Mouse (Mus musculus) stomach, postnatal 0 days (tissue): ENCODE results near the gene Sh2d6. TPM values are rescaled to one million over a fixed set of nuclear protein-coding genes. Genes with fewer than 3 reads are reported as not detected.

Experiments used
- ATAC-seq: fragments of 200-750 bp; cut with Nextera tagmentation; 2 replicates; pipeline ENCODE4 v1.8.0; 2017; ENCODE audit not compliant: low FRiP score, low TSS enrichment
- DNase-seq: peaks from one replicate; pipeline ENCODE4 v3.0.0-alpha.2; 2016; ENCODE audit warnings: low spot score
- H3K27ac ChIP-seq: fragments of 300-500 bp; sonication (generic); replicated peaks from 2 replicates; pipeline ENCODE4 v1.5.1; 2014; ENCODE audit warnings: mild to moderate bottlenecking, control low read depth
- H3K27me3 ChIP-seq: fragments of 300-500 bp; sonication (generic); 2 replicates; pipeline ENCODE4 v1.6.1; 2014; ENCODE audit warnings: low read length; ENCODE audit not compliant: control insufficient read depth, insufficient read depth
- H3K36me3 ChIP-seq: fragments of 300-500 bp; sonication (generic); 2 replicates; pipeline ENCODE4 v1.6.1; 2014; ENCODE audit warnings: low read length, mixed read lengths; ENCODE audit not compliant: control insufficient read depth, insufficient read depth
- H3K4me1 ChIP-seq: fragments of 300-500 bp; sonication (generic); replicated peaks from 2 replicates; pipeline ENCODE4 v1.6.1; 2014; ENCODE audit warnings: antibody characterized with exemption; ENCODE audit not compliant: control insufficient read depth, insufficient read depth
- H3K4me2 ChIP-seq: fragments of 300-500 bp; sonication (generic); replicated peaks from 2 replicates; pipeline ENCODE4 v1.6.1; 2014; ENCODE audit warnings: low read depth, mild to moderate bottlenecking, control low read depth, moderate library complexity
- H3K4me3 ChIP-seq: fragments of 300-500 bp; sonication (generic); 2 replicates; pipeline ENCODE4 v1.5.1; 2014; ENCODE audit warnings: low read depth, low read length, control low read depth
- H3K9ac ChIP-seq: fragments of 300-500 bp; sonication (generic); 2 replicates; pipeline ENCODE4 v1.6.1; 2014; ENCODE audit warnings: mild to moderate bottlenecking, low read length, control low read depth, mixed read lengths
- H3K9me3 ChIP-seq: fragments of 300-500 bp; sonication (generic); 2 replicates; pipeline ENCODE4 v1.6.1; 2016; ENCODE audit warnings: low read length; ENCODE audit not compliant: control insufficient read depth
- CTCF ChIP-seq: IDR thresholded peaks from 2 replicates; pipeline ENCODE4 v1.5.1; 2016; ENCODE audit warnings: antibody characterized with exemption, low read depth, mild to moderate bottlenecking, moderate library complexity
- EP300 ChIP-seq: optimal IDR thresholded peaks from 2 replicates; pipeline ENCODE3; 2016; ENCODE audit warnings: antibody characterized with exemption
- WGBS: fragments of 180-500 bp; shearing (Covaris S2); extraction: QIAGEN DNeasy Blood & Tissue Kit; methylation state at CpG from one replicate; pipeline ENCODE4 v1.1.7; 2014; 5-methylcytosine and 5-hydroxymethylcytosine counted together
- polyA plus RNA-seq: library from polyadenylated mRNA; unstranded; fragments of >200 nt; fragmentation: Nextera tagmentation; extraction: Ambion mirVana; gene quantifications from 2 replicates; pipeline ENCODE4 v1.2.1, GENCODE M21; 2015

The Sh2d6 gene
- polyA plus RNA-seq, 1 experiment from 2014 or later = 0.21 TPM

GRCm38 (mm10) chr6:72488850-72489249 lies 32.7 kb downstream of the Sh2d6 start:
- Histone ChIP-seq H3K27ac (no peak overlapping the region), H3K27me3 (no peaks in the 10 kb centered on the region), H3K9me3 (no peaks in the 10 kb centered on the region), H3K9ac (no peak overlapping the region), H3K36me3 (no peaks in the 10 kb centered on the region), H3K4me1 (no peaks in the 10 kb centered on the region), H3K4me3 (no peak overlapping the region), H3K4me2 (no peak overlapping the region)
- WGBS = 68% methylated on average over 3 of the region's 3 CpGs
- no peak for ATAC-seq
- no peak for DNase-seq
- TF ChIP-seq CTCF (no peak), EP300 (no peak)

GRCm38 (mm10) chr6:72487282-72487681 lies 34.2 kb downstream of the Sh2d6 start:
- H3K27me3 ChIP-seq = no peaks in the 10 kb centered on the region
- ATAC-seq (no peak), DNase-seq (no peak)
- H3K4me1 ChIP-seq = no peaks in the 10 kb centered on the region
- 58% methylated on average over 3 of the region's 3 CpGs for WGBS
- TF ChIP-seq EP300 (no peak), CTCF (no peak)
- H3K9me3 ChIP-seq = no peaks in the 10 kb centered on the region
- no peak overlapping the region for H3K27ac ChIP-seq
- no peak overlapping the region for H3K4me2 ChIP-seq
- H3K4me3 ChIP-seq = no peak overlapping the region
- H3K9ac ChIP-seq = no peak overlapping the region
- H3K36me3 ChIP-seq = no peaks in the 10 kb centered on the region

- H3K4me1 ChIP-seq = no peaks in the 10 kb centered on the region
- TF ChIP-seq CTCF = no peak
Observed at GRCm38 (mm10) chr6:72486307-72486706, 35.2 kb downstream of the Sh2d6 start.

GRCm38 (mm10) chr6:72484887-72485286 lies 36.6 kb downstream of the Sh2d6 start:
- ATAC-seq = no peak
- H3K9me3 ChIP-seq = no peaks in the 10 kb centered on the region
- H3K4me3 ChIP-seq = no peak overlapping the region
- no peaks in the 10 kb centered on the region for H3K36me3 ChIP-seq
- no peak for TF ChIP-seq CTCF
- 53% methylated on average over 4 of the region's 4 CpGs for WGBS
- no peak for DNase-seq
- H3K27me3 ChIP-seq = no peaks in the 10 kb centered on the region
- no peak overlapping the region for H3K27ac ChIP-seq
- no peak overlapping the region for H3K4me2 ChIP-seq
- no peak overlapping the region for H3K9ac ChIP-seq
- no peaks in the 10 kb centered on the region for H3K4me1 ChIP-seq

More at GRCm38 (mm10) chr6:72486307-72486706, 35.2 kb downstream of the Sh2d6 start:
- DNase-seq = no peak
- H3K27ac ChIP-seq = no peak overlapping the region
- H3K9me3 ChIP-seq = no peaks in the 10 kb centered on the region
- H3K36me3 ChIP-seq = no peaks in the 10 kb centered on the region
- no peak overlapping the region for H3K4me3 ChIP-seq
- ATAC-seq = no peak
- WGBS = 85% methylated on average over 6 of the region's 6 CpGs
- no peak overlapping the region for H3K9ac ChIP-seq
- H3K4me2 ChIP-seq = no peak overlapping the region
- H3K27me3 ChIP-seq = no peaks in the 10 kb centered on the region

- Histone ChIP-seq H3K4me1 (no peaks in the 10 kb centered on the region), H3K27ac (no peak overlapping the region), H3K9ac (no peak overlapping the region), H3K9me3 (no peaks in the 10 kb centered on the region), H3K4me3 (no peak overlapping the region), H3K36me3 (no peaks in the 10 kb centered on the region), H3K4me2 (no peak overlapping the region), H3K27me3 (no peaks in the 10 kb centered on the region)
- DNase-seq = no peak
- 39% methylated on average over 2 of the region's 2 CpGs for WGBS
- ATAC-seq = no peak
- TF ChIP-seq EP300 (no peak), CTCF (no peak)
Observed at GRCm38 (mm10) chr6:72482156-72482555, 39.4 kb downstream of the Sh2d6 start.

GRCm38 (mm10) chr6:72480422-72480702 lies 41.1 kb downstream of the Sh2d6 start:
- Histone ChIP-seq H3K4me2 (no peak overlapping the region), H3K36me3 (no peaks in the 10 kb centered on the region), H3K27me3 (no peaks in the 10 kb centered on the region), H3K4me1 (no peaks in the 10 kb centered on the region), H3K4me3 (no peak overlapping the region), H3K9me3 (no peaks in the 10 kb centered on the region), H3K9ac (no peak overlapping the region), H3K27ac (no peak overlapping the region)
- no peak for TF ChIP-seq CTCF
- TF ChIP-seq EP300 = no peak
- ATAC-seq (no peak), DNase-seq (no peak)
- 71% methylated on average over 2 of the region's 2 CpGs for WGBS
